Mouse (Mus musculus): Measurements from ENCODE around the gene Arhgap5.
A peak's percentile ranks its signal among the peaks of the same experiment; 100 is the strongest.

The Arhgap5 gene

DNA sequence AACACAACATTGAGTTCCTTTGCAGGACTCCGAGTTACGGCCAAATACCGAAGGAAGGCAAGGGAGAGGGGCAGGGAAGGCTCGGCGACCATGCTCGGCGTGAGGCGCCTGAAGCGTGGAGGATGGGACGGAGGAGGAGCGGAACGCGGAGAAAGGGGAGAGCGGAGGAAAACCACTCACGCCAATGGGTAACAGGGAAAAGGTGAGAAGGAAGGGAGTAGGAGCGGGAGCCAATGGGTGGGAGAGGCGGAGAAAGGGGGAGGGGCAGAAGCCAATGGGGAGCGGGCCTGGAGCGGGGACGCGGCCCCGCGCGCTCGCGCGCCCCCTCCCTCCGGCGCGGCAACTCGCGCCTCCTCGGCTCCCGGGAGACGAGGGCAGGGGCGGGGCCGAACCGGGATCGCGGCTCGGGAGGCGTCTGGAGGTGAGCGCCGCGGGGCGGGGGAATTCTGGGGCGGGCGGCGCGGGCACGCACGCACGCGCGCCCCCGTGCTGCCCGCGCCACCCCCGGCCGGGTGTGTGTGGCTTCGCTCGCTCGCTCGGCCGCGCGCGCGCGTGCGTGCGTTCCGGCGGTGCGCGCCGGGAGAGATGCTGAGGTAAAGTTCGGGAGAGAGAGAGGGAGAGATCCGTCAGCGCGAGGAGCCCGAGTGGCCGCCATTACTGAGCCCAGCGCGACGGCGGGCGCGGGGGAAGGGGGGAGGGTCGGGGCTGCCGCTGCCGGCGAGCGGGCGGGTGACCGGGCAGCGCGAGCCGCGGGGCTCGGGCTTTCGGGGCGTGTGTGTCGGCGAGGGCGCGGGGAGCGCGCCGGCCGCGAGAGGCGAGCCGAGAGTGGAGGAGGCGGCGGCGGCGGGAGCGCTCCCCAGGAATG is at the start of gene Arhgap5:
TSS of gene Arhgap5 (plus strand) at position 517 of the 865 bp plus-strand sequence.
- DNase-seq (ENCODE audit: low read depth, low spot score): peak; percentile 94

DNA sequence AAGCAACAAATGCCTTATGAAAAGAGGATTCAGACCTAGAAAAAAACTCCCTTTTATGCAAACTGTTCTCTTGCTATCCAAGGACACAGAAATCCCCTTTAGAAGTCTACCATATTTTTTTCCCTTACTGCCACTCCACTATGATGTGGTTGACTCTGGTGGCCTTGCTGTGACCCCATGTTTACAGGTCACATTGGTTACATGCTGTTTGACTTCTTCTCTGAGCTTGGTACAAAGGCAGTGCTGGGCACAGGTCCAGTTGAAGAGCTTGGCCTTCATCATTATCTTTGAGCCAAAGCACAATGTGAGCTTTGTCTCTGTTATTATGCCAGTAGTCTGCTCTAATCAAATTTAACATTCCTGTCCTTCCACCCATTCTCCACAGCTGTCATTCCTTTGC is 39.2 kb upstream of the Arhgap5 start:
- DNase-seq (ENCODE audit: low read depth, low spot score): no peak

DNA sequence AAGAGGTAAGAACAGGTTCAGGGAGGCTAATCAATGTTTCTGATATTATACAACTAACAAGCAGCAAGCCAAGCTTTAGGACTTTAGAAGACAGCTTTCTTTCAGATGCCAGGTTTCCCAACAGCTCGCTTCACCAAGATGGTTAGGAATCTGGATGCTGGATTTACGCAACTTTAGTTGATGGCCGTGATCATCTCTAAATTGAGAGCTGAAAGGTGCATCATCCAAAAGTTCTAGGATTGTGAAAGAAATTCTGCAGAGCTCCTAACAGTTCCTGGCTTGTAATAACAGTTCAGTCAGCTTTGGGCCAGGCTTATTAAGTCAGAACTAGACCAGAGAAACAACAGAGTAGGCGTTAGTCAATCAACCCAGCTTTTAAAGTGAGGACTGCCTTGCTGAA is 32.2 kb upstream of the Arhgap5 start:
- no peak for DNase-seq (ENCODE audit: low read depth, low spot score)

DNA sequence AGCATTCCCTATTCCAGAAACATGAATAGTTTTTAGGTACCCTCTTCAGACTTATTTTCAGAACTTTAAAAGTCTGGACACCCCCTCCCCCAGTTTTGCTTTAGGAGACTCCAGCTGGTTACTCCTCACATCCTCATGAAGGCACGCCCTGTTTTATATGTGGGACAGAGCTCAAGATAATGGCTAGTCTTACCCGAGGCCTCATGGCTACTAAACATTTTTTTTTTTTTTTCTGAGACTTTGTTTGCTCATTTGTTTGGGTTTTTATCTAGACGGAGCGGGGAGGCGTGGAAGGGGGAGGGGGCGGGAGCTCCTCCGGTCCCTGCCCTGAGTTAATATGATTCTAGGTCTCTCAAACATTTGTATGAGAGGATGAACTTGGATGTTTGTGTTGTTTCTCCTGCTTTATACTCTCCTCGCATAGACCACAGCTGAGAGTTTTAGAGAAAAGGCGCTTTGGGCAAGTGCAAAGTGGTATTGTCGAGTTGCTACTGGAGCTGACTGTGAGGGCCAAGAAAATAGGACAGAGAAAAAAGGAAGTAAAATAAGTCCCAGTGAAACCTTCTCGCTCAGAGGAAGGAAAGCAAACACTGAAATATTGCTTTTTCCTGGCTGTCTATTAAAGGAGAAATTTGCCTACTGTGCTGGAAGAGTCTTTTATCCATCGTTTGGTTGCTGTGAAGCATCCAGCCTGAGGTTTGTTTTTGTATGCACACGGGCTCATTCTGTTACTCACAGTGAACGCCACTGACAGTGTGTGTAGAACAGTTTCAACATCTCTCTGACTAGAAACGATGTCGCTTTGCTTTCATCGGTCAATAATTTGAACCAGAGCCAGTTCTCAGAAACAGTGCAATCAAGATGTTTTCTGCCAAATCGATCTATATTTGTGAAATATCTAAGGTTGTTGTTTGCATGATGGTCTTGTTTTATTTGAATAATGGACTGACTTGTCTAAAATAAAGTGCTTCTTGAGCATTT is 29.5 kb upstream of the Arhgap5 start:
- no peak for DNase-seq (ENCODE audit: low read depth, low spot score)

DNA sequence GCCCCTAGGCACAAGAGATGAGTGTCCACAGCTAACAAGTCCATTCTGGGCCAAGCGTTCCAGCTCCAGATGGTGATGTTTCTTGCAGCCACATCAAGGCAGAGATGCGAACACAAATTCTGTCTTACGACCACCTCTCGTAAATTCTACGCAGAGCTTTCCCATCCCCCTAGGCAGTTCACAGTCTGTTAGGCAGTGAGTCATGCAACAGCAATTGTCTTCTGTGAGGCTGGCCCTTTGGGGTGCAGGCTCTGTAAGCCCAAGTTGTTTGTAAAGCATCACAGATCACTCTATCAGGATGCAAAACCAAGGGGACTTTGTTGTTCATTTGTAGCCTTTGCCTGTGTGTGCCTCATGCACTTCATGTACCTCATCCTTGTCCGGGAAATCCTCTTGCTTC is 27.7 kb upstream of the Arhgap5 start:
- no peak for DNase-seq (ENCODE audit: low read depth, low spot score)

DNA sequence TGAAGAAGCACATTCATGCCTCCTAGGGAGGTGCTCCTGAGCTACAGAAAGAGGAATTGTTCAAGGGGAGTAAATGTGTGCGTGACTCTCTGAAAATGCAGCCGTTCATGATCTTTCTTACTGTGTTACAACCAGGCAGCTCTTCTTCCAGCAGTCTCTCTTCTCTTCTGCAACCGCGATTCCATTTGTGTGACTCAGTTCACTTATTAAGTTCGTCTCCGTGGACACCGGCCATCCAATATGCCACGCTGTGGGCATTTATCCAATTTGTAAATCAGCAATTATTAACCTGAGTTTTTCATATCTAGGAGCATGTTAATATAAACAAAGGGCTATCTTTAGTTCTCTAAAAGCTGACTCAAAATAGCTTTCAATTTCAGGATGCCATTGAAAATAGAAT is 25.2 kb upstream of the Arhgap5 start:
- no peak for DNase-seq (ENCODE audit: low read depth, low spot score)

DNA sequence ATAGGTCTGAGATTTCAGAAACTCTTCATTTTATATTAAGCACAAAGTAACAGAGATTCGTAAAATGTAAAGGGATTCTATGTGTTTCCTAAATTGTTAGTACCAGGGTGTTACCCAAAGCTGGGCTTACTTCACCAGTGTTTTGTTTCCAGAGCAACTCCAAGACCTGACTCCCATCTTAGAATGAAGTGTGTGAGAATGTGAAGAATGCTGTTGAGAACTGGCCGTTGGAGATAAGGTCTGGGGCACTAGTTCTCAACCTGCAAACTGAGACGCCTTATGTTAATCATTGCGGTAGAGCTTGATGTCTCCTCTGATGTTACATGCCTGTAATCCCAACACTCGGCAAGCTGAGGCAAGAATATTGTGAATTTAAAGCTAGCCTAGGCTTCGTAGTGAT is 24.4 kb upstream of the Arhgap5 start:
- no peak for DNase-seq (ENCODE audit: low read depth, low spot score)

DNA sequence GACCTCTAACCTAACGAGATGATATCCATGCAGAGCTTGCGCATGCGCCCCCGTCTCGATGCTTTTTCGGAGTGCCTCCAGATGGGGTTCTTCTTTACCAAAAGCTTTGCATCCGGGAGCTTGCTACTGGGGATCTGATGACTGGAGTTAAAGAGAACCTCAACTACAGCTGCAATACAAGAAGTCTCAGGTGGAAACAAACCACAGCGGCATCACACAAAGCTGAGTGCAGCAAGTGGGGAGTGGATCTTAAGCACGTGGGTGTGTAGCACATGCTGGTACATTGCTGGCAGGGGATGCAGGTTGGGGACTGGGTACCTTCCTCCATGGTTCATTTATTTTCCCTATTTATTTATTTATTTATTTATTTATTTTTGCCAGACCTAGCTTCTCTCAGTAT is 22.9 kb upstream of the Arhgap5 start:
- DNase-seq (ENCODE audit: low read depth, low spot score): no peak

DNA sequence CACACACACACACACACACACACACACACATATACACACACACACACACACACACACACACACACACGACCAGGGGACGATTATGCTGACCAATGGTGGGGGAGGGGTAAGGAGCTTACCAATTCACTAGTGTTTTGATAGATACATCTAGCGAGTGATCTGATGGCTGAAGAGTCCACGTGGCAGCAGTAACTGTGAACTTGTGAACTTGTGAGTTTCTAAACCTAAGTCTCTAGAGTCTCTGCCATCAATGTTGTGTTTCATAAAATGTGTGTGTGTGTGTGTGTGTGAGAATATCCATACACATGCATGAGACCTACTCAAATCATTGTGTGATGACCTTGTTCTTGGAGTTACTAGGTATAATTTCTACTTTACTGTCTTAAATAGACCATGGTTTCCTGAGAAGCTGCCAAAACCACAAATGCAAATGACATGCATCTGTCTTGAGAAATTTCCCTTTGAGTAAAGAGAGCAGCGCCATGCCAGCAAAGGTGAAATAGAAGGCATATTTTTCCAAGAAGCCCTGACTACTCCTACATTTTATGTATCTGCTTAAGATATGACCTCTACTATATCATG is 21.7 kb upstream of the Arhgap5 start:
- DNase-seq (ENCODE audit: low read depth, low spot score): no peak

DNA sequence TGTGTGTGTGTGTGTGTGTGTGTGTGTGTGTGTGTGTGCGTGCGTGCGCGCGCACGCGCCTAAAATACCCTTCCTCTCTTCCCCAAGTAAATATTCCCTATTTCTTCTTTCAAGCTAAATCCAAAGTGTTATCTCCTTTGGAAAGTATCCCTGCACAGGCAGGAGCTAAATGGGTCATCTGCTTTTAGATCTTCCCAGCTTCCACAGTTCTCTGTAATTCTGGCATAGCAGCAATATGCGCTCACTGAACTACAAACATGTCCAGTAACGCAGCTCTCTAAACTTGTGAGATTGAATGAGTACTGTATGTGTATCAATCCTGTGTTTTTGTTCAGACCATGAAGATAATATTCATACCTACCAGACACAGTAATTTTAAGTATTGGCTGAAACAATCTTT is 20.6 kb upstream of the Arhgap5 start:
- DNase-seq (ENCODE audit: low read depth, low spot score): no peak

DNA sequence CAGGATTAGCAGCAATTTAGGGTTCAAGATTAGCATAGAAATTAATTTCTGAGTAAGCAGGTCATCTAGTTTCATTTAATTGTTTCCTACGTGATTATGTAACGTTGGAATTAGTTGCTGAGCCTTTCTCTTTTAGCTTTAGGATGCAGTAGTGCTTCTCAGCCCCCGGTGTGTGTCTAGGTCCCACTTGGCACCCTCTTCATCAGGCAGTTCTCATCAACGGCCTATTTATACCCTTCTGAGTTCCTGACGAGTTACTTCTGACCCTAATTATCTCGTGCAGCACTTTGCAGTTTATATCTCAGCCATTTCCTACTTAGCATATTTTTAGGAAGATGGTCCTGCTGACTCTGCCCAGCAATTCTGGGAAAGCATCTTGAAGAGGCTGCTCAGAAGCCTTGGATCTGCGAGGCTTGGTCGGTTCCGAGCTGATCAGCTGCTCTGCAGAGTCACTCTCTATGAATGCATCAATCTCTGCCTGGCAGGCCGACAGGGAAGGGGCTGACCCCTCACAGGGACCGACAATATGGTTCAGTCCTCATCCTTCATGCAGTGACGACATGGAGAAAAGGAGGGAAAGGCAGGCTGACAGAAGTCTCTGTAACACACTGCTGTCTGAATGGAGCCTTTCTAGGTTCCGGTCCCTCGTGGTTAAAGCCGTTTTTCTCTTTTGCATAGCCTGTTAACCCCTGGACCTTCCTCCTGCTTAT is 15.4 kb upstream of the Arhgap5 start:
- DNase-seq (ENCODE audit: low read depth, low spot score): no peak

DNA sequence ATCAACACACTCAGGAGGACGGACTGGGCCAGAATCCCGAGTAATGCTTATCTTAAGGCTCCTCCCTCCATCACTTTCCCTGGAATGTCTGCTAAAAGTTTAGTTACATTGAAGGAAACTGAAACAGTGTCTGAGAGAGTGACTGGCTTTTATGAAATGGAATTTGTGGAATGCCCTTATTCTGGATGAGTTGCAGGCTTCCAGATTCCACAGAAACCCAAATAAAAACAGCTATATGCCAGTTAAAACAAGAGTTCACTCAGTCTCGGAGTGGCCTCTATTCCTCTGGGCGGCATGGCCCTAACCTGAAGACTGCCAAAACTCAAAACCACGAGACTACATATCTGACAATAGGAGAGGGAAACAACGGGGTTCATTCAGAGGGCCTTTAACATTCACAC is 10.5 kb upstream of the Arhgap5 start:
- DNase-seq (ENCODE audit: low read depth, low spot score): no peak

DNA sequence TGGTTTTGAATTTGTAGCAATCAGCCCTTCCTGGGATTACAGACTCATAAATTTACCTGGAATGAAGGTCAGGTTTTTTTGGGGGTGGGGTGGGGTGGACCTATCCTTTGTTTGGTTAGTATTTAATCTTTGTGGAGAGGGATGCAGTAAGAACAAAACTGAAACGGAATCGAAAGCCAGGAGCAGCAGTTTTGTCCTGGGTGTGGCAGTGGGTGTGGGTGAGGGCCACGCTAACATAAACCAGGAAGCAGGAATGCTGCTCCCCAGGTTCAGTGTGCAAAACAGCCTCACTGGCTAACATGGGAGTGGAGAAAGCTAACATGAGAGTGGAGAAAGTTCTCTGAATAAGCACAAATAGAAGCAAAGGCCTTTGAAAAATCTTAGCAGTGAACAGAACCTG is 6.6 kb upstream of the Arhgap5 start:
- no peak for DNase-seq (ENCODE audit: low read depth, low spot score)

DNA sequence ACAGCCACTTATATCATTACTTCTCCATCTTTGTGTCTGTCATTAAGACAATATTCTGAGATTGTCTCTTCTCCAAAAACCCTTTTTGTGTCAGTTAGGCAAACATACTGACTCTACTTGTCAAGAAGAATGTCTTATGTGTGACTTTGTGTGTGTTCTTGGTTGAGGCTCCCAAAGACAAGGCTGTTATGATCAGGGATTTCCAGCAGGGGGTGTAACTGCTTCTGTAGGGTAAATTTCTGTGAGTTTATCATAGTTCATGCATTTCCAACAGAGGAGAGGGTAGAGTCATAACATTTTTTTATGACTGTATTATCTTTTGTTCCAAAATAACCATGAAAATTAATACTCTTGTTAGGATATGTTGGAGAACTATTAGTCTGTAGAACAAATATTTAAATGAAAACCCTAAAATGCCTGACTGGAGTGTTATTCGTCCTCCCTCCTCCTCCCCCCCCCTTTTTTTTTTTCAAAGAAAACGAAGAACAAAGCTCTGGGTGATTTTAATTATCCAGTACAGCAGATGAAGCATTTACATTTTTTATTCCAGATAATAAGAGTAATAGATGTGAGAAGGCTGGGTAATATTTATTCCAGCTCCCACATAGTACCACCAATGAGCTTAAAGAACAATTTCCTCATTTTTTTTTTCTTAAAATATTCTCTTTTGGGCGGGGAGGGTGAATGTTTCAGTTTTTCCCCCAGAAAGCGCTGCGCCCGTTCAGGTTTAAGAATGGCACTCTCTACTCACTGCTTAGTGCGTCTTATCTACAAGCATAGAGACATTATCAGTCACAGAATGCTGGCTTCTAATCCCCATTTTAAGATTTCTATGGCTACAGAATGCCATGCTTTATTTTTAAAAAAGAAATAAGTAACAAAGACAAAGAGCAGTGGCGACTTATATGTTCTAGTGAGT is 2.6 kb upstream of the Arhgap5 start:
- no peak for DNase-seq (ENCODE audit: low read depth, low spot score)

DNA sequence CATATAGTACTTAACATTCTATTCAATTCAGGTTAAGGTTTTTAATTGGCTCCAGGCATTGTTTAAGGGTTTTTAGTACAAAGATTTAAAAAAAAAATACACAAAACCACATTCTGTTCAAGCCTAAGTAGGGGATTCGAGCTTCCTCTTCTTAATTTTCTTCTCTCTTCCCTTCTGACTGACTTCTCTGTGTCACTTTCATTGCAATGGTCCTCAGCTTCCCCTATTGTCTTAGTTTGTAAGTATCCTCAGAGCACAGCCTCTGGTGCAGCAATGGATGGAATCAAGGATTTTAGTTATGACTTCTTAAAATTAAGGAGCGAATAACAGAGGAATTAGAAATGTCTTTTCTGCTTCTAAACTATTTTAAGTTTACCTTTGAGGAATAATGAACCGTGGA is 1.6 kb upstream of the Arhgap5 start:
- DNase-seq (ENCODE audit: low read depth, low spot score): no peak

DNA sequence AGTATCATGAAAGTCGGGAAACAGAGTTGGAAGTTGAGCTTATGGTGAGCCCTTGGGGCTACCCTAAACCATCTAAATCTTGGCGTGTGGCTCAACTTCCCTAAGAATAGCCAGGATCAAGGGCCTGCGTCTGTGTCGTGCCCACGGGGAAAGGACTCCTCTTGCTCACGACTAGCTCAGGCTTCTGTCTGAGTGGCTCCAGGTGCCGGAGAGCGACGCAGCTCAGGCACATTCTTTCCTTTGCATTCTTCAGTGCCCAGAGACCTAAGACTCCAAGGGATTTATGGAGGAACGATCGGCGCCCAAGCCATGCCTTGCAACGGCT is 679 bp upstream of the Arhgap5 start:
- no peak for DNase-seq (ENCODE audit: low read depth, low spot score)

DNA sequence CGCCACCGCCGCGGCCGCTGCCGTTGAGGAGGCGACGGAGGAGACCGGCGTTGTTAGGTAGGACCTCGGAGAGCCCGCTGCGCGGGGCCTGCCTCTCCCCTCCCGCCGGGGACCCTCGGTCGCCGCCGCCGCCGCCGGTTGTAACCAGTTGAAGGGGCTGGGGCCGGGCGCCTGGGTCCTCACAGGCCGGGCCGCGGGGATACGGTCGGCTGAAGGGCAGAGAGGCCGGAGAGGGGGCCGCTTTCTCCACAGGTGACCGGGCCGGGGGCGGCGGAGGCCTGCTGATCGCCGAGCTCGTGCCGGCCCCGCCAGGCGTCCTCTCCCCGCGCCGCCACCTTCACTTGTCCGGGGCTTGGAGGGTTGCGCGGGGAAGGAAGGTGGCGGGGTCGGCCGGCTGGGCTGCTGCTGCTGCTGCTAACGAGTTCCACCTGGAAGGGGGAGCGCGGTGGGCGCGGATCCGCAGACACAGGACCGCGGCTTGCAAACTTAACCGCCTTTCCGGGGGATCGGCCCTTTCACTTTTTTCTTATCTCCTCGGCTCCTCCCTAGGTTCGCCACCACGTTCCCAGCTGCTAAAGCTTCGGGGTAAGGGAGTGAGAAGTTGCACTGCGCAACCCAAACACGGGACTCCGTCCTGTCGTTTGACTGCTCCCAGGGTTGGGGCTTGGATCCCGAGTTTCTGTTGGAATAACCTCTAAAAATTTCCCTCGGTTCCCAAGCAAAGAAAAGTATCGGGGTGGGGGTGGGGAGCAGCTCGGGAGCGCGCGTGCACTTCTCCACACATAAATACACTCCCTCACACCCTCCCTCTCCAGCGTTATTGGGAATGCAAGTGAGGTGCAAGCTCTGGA is 784 bp downstream of the Arhgap5 start:
- DNase-seq (ENCODE audit: low read depth, low spot score): peak; percentile 33

DNA sequence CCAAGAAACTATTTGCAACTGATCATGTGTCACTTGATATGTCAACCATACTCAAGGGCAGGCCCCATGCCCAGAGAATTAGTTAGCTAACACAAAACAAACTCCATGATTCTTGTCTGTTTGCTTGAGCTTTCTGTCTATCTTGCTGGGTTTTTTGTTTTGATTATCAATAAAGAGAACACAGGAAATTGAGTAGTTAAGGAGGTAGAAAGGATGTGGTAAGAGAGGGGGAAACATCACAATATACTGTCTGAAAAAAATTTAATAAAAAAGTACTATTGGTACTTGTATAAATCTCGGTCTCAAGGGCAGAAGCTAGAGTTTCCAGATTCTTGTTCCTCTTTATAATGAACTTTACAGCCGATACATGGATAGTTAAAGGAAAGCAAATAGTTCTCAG is 20.9 kb downstream of the Arhgap5 start:
- no peak for DNase-seq (ENCODE audit: low read depth, low spot score)

DNA sequence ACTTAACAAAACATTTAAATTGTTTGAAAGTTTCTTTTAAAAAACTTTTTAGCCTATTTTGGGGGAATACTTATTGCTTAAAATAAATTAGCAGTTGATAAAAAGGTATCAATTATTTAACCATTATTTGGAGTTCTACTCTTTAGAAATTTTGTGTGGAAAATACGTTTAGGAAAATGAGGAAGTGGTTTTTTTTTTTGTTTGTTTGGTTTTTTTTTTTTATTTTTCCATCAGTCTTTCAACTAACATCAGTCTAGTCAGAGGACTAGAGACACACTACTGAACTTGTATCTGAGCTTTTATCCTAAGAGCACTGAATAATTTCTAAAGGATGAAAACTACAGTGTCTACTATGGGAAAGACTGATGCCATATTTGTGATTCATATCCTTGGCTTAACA is 21.7 kb downstream of the Arhgap5 start:
- DNase-seq (ENCODE audit: low read depth, low spot score): no peak

DNA sequence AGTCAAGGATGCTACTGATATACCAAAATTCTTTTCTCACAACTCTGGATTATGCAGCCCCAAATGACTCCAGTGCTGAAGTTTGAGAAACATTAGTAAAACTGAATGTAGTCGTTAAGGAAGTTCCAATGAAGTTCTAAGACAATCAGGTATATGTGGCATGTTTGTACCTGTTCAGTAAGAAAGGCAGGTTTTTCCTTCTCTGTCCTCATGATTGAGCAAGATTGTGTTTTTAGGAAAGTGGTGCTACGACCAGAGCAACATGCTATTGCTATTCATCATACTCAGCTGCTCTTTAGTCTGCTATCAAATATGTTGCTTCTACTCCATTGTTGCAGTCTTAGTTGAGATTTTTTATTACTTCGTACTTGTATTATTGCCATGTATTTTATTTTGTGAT is 26.0 kb downstream of the Arhgap5 start:
- no peak for DNase-seq (ENCODE audit: low read depth, low spot score)
